Mouse (Mus musculus) megakaryocyte, embryonic 14.5 days (primary cell): ENCODE data around the gene Add3.

Experiments
- FLI1 ChIP-seq: IDR thresholded peaks from 2 replicates; pipeline ENCODE4 v1.6.1; 2012; ENCODE audit warnings: low read length, inconsistent platforms, mixed read lengths
- GATA1 ChIP-seq: IDR thresholded peaks from 3 replicates; pipeline ENCODE4 v1.6.1; 2012; ENCODE audit warnings: mixed read lengths, low read length, inconsistent platforms, borderline replicate concordance

GRCm38 (mm10) chr19:53189736-53190135 is 49.5 kb downstream of the Add3 start:
- TF ChIP-seq FLI1 (no peak), GATA1 (no peak)
